Mouse (Mus musculus) heart, embryonic 11.5 days (tissue): ENCODE results near the gene Itgb8. TPM values are rescaled to one million over a fixed set of nuclear protein-coding genes. Genes with fewer than 3 reads are reported as not detected.

Source experiments
- ATAC-seq: fragments of 200-750 bp; cut with Nextera tagmentation; replicated peaks from 2 replicates; pipeline ENCODE4 v1.8.0; 2017; ENCODE audit warnings: moderate library complexity; ENCODE audit not compliant: insufficient number of reproducible peaks, low FRiP score, low TSS enrichment
- H3K27ac ChIP-seq: fragments of 300-500 bp; sonication (generic); 2 replicates; pipeline ENCODE4 v1.5.1; 2014; ENCODE audit warnings: mild to moderate bottlenecking, low read depth, low read length
- H3K27me3 ChIP-seq: fragments of 300-500 bp; sonication (generic); 2 replicates; pipeline ENCODE4 v1.6.1; 2014; ENCODE audit warnings: mild to moderate bottlenecking, low read length, mixed read lengths; ENCODE audit not compliant: control insufficient read depth, insufficient read depth
- H3K36me3 ChIP-seq: fragments of 300-500 bp; sonication (generic); 2 replicates; pipeline ENCODE4 v1.6.1; 2014; ENCODE audit warnings: mild to moderate bottlenecking, low read length, moderate library complexity, mixed read lengths; ENCODE audit not compliant: control insufficient read depth, insufficient read depth
- H3K4me1 ChIP-seq: fragments of 300-500 bp; sonication (generic); 2 replicates; pipeline ENCODE4 v1.6.1; 2014; ENCODE audit warnings: low read length; ENCODE audit not compliant: control insufficient read depth, insufficient read depth
- H3K4me2 ChIP-seq: fragments of 300-500 bp; sonication (generic); 2 replicates; pipeline ENCODE4 v1.6.1; 2014; ENCODE audit warnings: mild to moderate bottlenecking, moderate library complexity
- H3K4me3 ChIP-seq: fragments of 300-500 bp; sonication (generic); 2 replicates; pipeline ENCODE4 v1.5.1; 2014; ENCODE audit warnings: low read depth, low read length
- H3K9ac ChIP-seq: fragments of 300-500 bp; sonication (generic); 2 replicates; pipeline ENCODE4 v1.6.1; 2014; ENCODE audit warnings: mild to moderate bottlenecking, low read depth, low read length, moderate library complexity
- H3K9me3 ChIP-seq: fragments of 300-500 bp; sonication (generic); replicated peaks from 2 replicates; pipeline ENCODE4 v1.6.1; 2016; ENCODE audit warnings: low read length; ENCODE audit not compliant: control insufficient read depth
- WGBS: fragments of 180-500 bp; shearing (Covaris S2); extraction: QIAGEN DNeasy Blood & Tissue Kit; methylation state at CpG from one replicate; pipeline ENCODE4 v1.1.7; 2014; ENCODE audit not compliant: insufficient replicate concordance; 5-methylcytosine and 5-hydroxymethylcytosine counted together
- polyA plus RNA-seq: library from polyadenylated mRNA; unstranded; fragments of >200 nt; fragmentation: Nextera tagmentation; extraction: Ambion mirVana; gene quantifications from 2 replicates; pipeline ENCODE4 v1.2.1, GENCODE M21; 2014

The Itgb8 gene
- polyA plus RNA-seq, 1 experiment from 2014 or later: 6.5 TPM

DNA sequence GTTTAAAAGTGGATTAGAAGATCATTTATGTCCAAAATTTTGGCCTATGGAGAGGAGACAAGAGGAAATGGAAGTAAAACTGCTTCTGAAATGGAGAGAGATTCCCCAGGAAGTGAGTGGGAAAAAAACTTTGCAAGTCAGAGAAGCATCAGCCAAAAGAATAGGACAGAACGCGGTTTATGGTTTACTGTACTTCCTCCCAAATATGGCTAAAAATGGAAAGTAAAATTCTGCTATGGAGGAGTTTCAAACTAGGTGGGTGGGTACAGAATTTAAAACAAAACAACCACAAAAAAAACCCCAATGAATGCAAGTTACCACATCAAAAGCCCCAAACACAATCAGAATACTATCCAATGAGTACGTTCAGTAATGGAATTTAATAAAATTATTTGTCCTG is 90.8 kb downstream of the Itgb8 start:
- H3K9me3 ChIP-seq: no peaks in the 10 kb centered on the region
- H3K4me3 ChIP-seq: no peak overlapping the region
- no peaks in the 10 kb centered on the region for H3K36me3 ChIP-seq
- H3K27me3 ChIP-seq: no peaks in the 10 kb centered on the region
- no peak overlapping the region for H3K4me2 ChIP-seq
- H3K4me1 ChIP-seq: no peaks in the 10 kb centered on the region
- H3K9ac ChIP-seq: no peak overlapping the region
- WGBS: 83% methylated on average over 3 of the region's 3 CpGs
- H3K27ac ChIP-seq: no peak overlapping the region
- no peak for ATAC-seq

DNA sequence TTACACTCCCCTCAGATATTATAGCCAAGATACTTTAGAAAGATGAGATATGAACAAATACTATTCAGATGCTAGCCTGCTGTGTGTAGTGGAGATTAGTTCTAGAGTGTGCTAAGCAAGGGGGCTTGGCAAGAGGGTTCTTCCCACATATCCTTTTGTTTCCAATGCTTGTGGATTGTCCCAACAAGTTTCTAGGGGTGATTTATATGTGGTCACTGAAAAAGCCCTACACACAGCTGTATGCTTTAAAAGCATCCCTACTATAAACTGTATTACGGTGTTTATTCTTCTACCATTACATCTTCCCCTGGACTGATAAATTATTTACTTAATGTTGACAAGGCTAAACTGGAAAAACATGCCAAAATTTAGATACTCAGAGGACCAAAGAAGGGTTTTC is 92.6 kb downstream of the Itgb8 start:
- WGBS: 89% methylated on average over 1 of the region's 1 CpGs

DNA sequence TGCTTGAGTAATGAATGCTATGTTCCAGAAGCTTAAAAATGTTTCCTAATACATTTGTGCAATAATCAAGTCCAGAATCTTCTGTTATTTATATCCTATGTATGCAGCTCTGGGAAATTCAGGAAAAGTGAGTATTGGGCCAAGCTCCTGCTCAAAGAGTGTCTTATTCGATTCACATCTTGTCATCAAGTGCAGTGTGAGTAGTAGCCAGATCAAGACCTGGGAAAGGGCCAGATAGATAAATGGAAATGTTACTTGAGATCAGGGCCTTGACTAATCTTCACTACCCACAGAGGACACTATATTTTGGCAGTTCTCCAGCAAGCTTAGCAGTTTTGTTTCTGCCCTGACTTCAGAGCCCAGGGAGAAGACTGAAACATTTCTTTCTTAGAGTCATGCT is 100.7 kb downstream of the Itgb8 start:
- Histone ChIP-seq H3K9ac (no peak overlapping the region), H3K27me3 (no peaks in the 10 kb centered on the region), H3K27ac (no peak overlapping the region), H3K9me3 (no peaks in the 10 kb centered on the region), H3K4me1 (no peaks in the 10 kb centered on the region), H3K36me3 (no peaks in the 10 kb centered on the region), H3K4me3 (no peak overlapping the region), H3K4me2 (no peak overlapping the region)
- no peak for ATAC-seq
- WGBS: 25% methylated on average over 1 of the region's 1 CpGs

More for the DNA sequence above, 92.6 kb downstream of the Itgb8 start:
- Histone ChIP-seq H3K27ac (no peak overlapping the region), H3K4me2 (no peak overlapping the region), H3K27me3 (no peaks in the 10 kb centered on the region), H3K9ac (no peak overlapping the region), H3K4me1 (no peaks in the 10 kb centered on the region), H3K4me3 (no peak overlapping the region), H3K9me3 (no peaks in the 10 kb centered on the region), H3K36me3 (no peaks in the 10 kb centered on the region)
- ATAC-seq: no peak

- H3K36me3 ChIP-seq: no peaks in the 10 kb centered on the region
- WGBS: 61% methylated on average over 6 of the region's 6 CpGs
- no peak for ATAC-seq
These were observed 125.0 kb downstream of the Itgb8 start for GRCm38 (mm10) chr12:119113522-119114135.

DNA sequence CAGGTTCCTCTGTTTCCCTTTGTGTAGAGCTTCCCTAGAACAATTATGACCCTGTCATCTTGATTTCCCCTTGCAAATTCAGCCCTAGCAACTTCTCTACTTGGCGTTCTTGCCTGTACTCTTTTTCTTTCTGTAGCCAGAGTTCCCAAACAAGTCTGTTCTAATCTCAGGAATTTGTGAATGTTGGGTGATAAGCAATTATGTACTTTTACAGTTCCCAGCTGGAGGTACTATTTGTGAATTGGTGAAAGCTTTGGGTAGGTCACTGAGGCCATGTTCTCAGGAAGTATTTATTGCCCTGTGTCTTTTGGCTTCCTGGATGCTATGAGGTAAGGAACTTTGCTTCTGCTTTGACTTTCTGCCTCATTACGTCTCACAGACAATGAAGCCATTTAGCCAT is 128.5 kb downstream of the Itgb8 start:
- 32% methylated on average over 2 of the region's 2 CpGs for WGBS
- Histone ChIP-seq H3K4me3 (no peak overlapping the region), H3K9ac (no peak overlapping the region), H3K36me3 (no peaks in the 10 kb centered on the region), H3K4me2 (no peak overlapping the region), H3K4me1 (no peaks in the 10 kb centered on the region), H3K27me3 (no peaks in the 10 kb centered on the region), H3K9me3 (no peaks in the 10 kb centered on the region), H3K27ac (no peak overlapping the region)
- ATAC-seq: no peak

More at GRCm38 (mm10) chr12:119113522-119114135, 125.0 kb downstream of the Itgb8 start:
- no peaks in the 10 kb centered on the region for H3K4me1 ChIP-seq
- no peak overlapping the region for H3K4me3 ChIP-seq
- H3K27ac ChIP-seq: no peak overlapping the region
- H3K9ac ChIP-seq: no peak overlapping the region
- H3K27me3 ChIP-seq: no peaks in the 10 kb centered on the region
- H3K4me2 ChIP-seq: no peak overlapping the region
- H3K9me3 ChIP-seq: no peaks in the 10 kb centered on the region

Other genes starting within 250 kb of the Itgb8 start
- 0.07 and 0.13 TPM in 2 replicates for gene Macc1, start 75.5 kb upstream of the Itgb8 start, polyA plus RNA-seq